Mouse (Mus musculus) spleen, adult 2 months (tissue): ENCODE data around the gene Gm45623.

Source experiments
- CTCF ChIP-seq: fragments of 200-500 bp; IDR thresholded peaks from 2 replicates; pipeline ENCODE4 v1.5.1; 2011; ENCODE audit warnings: mild to moderate bottlenecking, inconsistent platforms; ENCODE audit not compliant: insufficient read depth, insufficient read length, insufficient replicate concordance; ENCODE audit errors: extremely low read depth
- POLR2A ChIP-seq: fragments of 200-500 bp; IDR thresholded peaks from 2 replicates; pipeline ENCODE4 v1.6.1; 2011; ENCODE audit warnings: low read depth, low read length, inconsistent platforms

- TF ChIP-seq POLR2A, result no peak
- TF ChIP-seq CTCF, result no peak
These were observed 51.0 kb downstream of the Gm45623 start, which contains the start of gene Smad5 for GRCm38 (mm10) chr13:56702469-56703221.
